Mouse (Mus musculus): ENCODE measurements around the gene Dnah2.

GRCm38 (mm10) chr11:69591424-69591823 lies 42.5 kb upstream of the Dnah2 start:
- TF ChIP-seq CTCF (IDR thresholded peaks at IDR 0.05; ENCODE audit: low read depth), result no peak
- TF ChIP-seq EP300 (IDR thresholded peaks at IDR 0.05; ENCODE audit: low read depth), result no peak

All from liver, embryonic 14.5 days (tissue).